Comparison of ENCODE assay signal across 29 mouse cellular contexts in the genomic region with DNA sequence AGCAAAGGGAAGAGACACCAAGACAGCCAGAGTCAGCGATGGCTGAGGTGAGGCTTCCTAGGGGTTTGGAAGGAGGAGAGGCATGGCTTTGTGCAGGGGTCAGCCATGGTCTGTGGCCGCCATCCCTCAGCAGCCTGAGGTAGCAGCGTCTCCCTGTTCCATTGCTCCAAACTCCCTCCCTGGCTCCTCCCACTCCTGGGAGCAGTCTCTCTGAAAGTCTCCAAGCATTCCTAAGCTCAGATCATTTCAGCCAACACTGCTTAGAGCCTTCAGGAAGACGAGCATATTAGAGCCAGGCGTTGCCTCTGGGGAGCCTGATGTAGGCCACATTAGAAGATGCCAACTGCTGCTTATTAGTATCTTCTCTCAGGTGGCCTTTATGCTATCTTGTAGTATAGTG. TPM values are rescaled to one million over a fixed set of nuclear protein-coding genes. Genes with fewer than 3 reads are reported as not detected.
A peak's percentile ranks its signal among the peaks of the same experiment; 100 is the strongest.
DNase-seq lines count a peak whose midpoint lies in the region; ATAC-seq and TF ChIP-seq lines count a peak whose summit lies in the region.
"Had no signal": no experiment of that assay in that cellular context is flagged by ENCODE, and none has a peak within 500 bp of the region (broad histone marks: within the 10 kb centered on the region; RNA-seq: fewer than 3 reads in every experiment).

No protein-coding gene starts in this region.

- no peaks in the 10 kb centered on the region for H3K27me3 ChIP-seq in limb, embryonic 15.5 days
- no peaks in the 10 kb centered on the region; the same call in 1 of the 2 replicates for H3K27me3 ChIP-seq in neural tube, embryonic 15.5 days (replicated peaks)
- H3K27me3 ChIP-seq: embryonic facial prominence, embryonic 12.5 days; neural tube, embryonic 12.5 days had no signal

- TF ChIP-seq POLR2A in lung, adult 2 months (IDR thresholded peaks at IDR 0.05; ENCODE audit: borderline replicate concordance, extremely low read depth, low read depth, low read length), result no peak

- H3K4me2 ChIP-seq in limb, embryonic 15.5 days, result no peak overlapping the region
- no peak overlapping the region for H3K4me2 ChIP-seq in neural tube, embryonic 15.5 days
- H3K4me2 ChIP-seq: embryonic facial prominence, embryonic 12.5 days; heart, embryonic 12.5 days; hindbrain, embryonic 14.5 days; liver, embryonic 12.5 days; neural tube, embryonic 12.5 days had no signal

- TF ChIP-seq CTCF in lung, adult 2 months (IDR thresholded peaks at IDR 0.05; ENCODE audit: insufficient read depth, low read length), result no peak

- no peaks in the 10 kb centered on the region for H3K36me3 ChIP-seq in limb, embryonic 15.5 days
- no peaks in the 10 kb centered on the region for H3K36me3 ChIP-seq in neural tube, embryonic 15.5 days
- H3K36me3 ChIP-seq: embryonic facial prominence, embryonic 12.5 days; G1E; heart, embryonic 12.5 days; liver, embryonic 12.5 days; midbrain, embryonic 10.5 days; neural tube, embryonic 12.5 days had no signal

- intact Hi-C loops in left cerebral cortex, postnatal 25 days (cut with DNase I), result no loop called here

- H3K9ac ChIP-seq in limb, embryonic 15.5 days, result no peak overlapping the region
- no peak overlapping the region for H3K9ac ChIP-seq in neural tube, embryonic 15.5 days (replicated peaks)
- H3K9ac ChIP-seq: embryonic facial prominence, embryonic 12.5 days; forebrain, postnatal 0 days; heart, embryonic 12.5 days; hindbrain, embryonic 14.5 days; liver, embryonic 12.5 days; neural tube, embryonic 12.5 days had no signal

- ATAC-seq in limb, embryonic 15.5 days (ENCODE audit: insufficient number of reproducible peaks, low FRiP score, low TSS enrichment, low read depth), result no peak
- no peak for ATAC-seq in neural tube, embryonic 15.5 days (ENCODE audit: low FRiP score)
- ATAC-seq: forebrain, postnatal 0 days; intestine, embryonic 16.5 days; liver, embryonic 12.5 days had no signal

- no peak overlapping the region for H3K4me3 ChIP-seq in lung, adult 2 months (replicated peaks; ENCODE audit: extremely low read depth, low read depth, low read length)
- H3K4me3 ChIP-seq in limb, embryonic 15.5 days, result no peak overlapping the region
- H3K4me3 ChIP-seq in neural tube, embryonic 15.5 days (replicated peaks), result no peak overlapping the region
- H3K4me3 ChIP-seq: embryonic facial prominence, embryonic 12.5 days; heart, embryonic 12.5 days; layer of hippocampus, adult 2 months; liver, embryonic 12.5 days; midbrain, embryonic 10.5 days; neural tube, embryonic 12.5 days had no signal

- 40% methylated on average over 5 of the region's 5 CpGs for WGBS in lung, adult 2 months
- WGBS in limb, embryonic 15.5 days, result 29% methylated on average over 5 of the region's 5 CpGs
- WGBS in neural tube, embryonic 15.5 days, result 32% methylated on average over 5 of the region's 5 CpGs

- H3K4me1 ChIP-seq in lung, adult 2 months (ENCODE audit: control insufficient read depth, insufficient read depth, low read length), result peaks cover 2% of the 10 kb centered on the region
- peaks cover 53% of the 10 kb centered on the region for H3K4me1 ChIP-seq in limb, embryonic 15.5 days
- H3K4me1 ChIP-seq in neural tube, embryonic 15.5 days, result peaks cover 6% of the 10 kb centered on the region; the same call in 1 of the 2 replicates
- H3K4me1 ChIP-seq: liver, embryonic 12.5 days had no signal

- peak overlapping the region; percentile 2; the same call in 1 of the 2 replicates for H3K27ac ChIP-seq in limb, embryonic 15.5 days
- 0 out of 2 replicates have a peak overlapping the region, but pooled peaks have one; percentile 19 for H3K27ac ChIP-seq in neural tube, embryonic 15.5 days (replicated peaks)
- H3K27ac ChIP-seq: embryonic facial prominence, embryonic 12.5 days; hindbrain, embryonic 14.5 days; layer of hippocampus, adult 2 months; liver, embryonic 12.5 days; macrophage; midbrain, embryonic 10.5 days; neural tube, embryonic 12.5 days had no signal

- DNase-seq in embryo, embryonic 11 days, result peak; percentile 21
- DNase-seq in embryo, embryonic 9.5 days (ENCODE audit: extremely low spot score), result no peak
- DNase-seq in lung, adult 18-20 months, result peak; percentile 32 to 44
- DNase-seq in lung, adult 2 months, result no peak
- DNase-seq in left cerebral cortex, postnatal 25 days (ENCODE audit: low spot score in 2 of 2), result no peak
- DNase-seq in Muller cell, postnatal 12 days (ENCODE audit: inconsistent ontology term), result no peak
- DNase-seq: adrenal gland, postnatal 36 days; cerebellum, adult 18-20 months; cerebellum, postnatal 25 days; forebrain, postnatal 0 days; heart, adult 11 months; heart, postnatal 14 days; layer of hippocampus, postnatal 36 days; thymus, postnatal 36 days had no signal

- no peaks in the 10 kb centered on the region for H3K9me3 ChIP-seq in limb, embryonic 15.5 days
- H3K9me3 ChIP-seq in neural tube, embryonic 15.5 days (replicated peaks), result no peaks in the 10 kb centered on the region
- H3K9me3 ChIP-seq: embryonic facial prominence, embryonic 12.5 days; heart, embryonic 12.5 days; liver, embryonic 12.5 days had no signal

RNA-seq across cellular contexts. Expression of a gene that starts 21.4 kb away (rescaled TPM):
- polyA plus RNA-seq in lung, adult 2 months (2012; rRNA removed), result not detected in 2 replicates
- not detected in 2 replicates for polyA plus RNA-seq in limb, embryonic 15.5 days (2015; fragmentation: Nextera tagmentation; extraction: Ambion mirVana)
- polyA plus RNA-seq in neural tube, embryonic 15.5 days (2015; fragmentation: Nextera tagmentation; extraction: Ambion mirVana), result not detected in 2 replicates
- not detected for total RNA-seq in left cerebral cortex, postnatal 25 days (2021)
- total RNA-seq: adrenal gland, postnatal 36 days; forebrain, postnatal 0 days; heart, postnatal 14 days; layer of hippocampus, adult 2 months; layer of hippocampus, postnatal 36 days; left cerebral cortex, postnatal 36 days; monocyte, adult 5-6 weeks had no signal
- polyA plus RNA-seq: embryonic facial prominence, embryonic 12.5 days; forebrain, postnatal 0 days; G1E; heart, embryonic 12.5 days; hindbrain, embryonic 14.5 days; intestine, embryonic 16.5 days; kidney, embryonic 16.5 days; liver, embryonic 12.5 days; macrophage; midbrain, embryonic 10.5 days; neural tube, embryonic 12.5 days had no signal

RNA-seq across cellular contexts. Expression of a gene that starts 29.6 kb away (rescaled TPM):
- polyA plus RNA-seq in lung, adult 2 months (2012; rRNA removed), result not detected in 2 replicates
- not detected in 2 replicates for polyA plus RNA-seq in limb, embryonic 15.5 days (2015; fragmentation: Nextera tagmentation; extraction: Ambion mirVana)
- polyA plus RNA-seq in neural tube, embryonic 15.5 days (2015; fragmentation: Nextera tagmentation; extraction: Ambion mirVana), result not detected in 2 replicates
- not detected for total RNA-seq in left cerebral cortex, postnatal 25 days (2021)
- total RNA-seq: adrenal gland, postnatal 36 days; forebrain, postnatal 0 days; G1E; heart, postnatal 14 days; layer of hippocampus, adult 2 months; layer of hippocampus, postnatal 36 days; left cerebral cortex, postnatal 36 days; monocyte, adult 5-6 weeks had no signal
- polyA plus RNA-seq: embryonic facial prominence, embryonic 12.5 days; forebrain, postnatal 0 days; G1E; heart, embryonic 12.5 days; hindbrain, embryonic 14.5 days; intestine, embryonic 16.5 days; kidney, embryonic 16.5 days; liver, embryonic 12.5 days; macrophage; midbrain, embryonic 10.5 days; neural tube, embryonic 12.5 days had no signal

Comparison
In these comparisons a context has a peak if more than half of its experiments do, and no peak if none do; other contexts are left out.
1. DNase-seq: peak in embryo, embryonic 11 days (single experiment) and lung, adult 18-20 months (2 of 2); none in embryo, embryonic 9.5 days (single experiment), lung, adult 2 months (single experiment), left cerebral cortex, postnatal 25 days (0 of 2) and Muller cell, postnatal 12 days (single experiment).